Mouse (Mus musculus) gastrocnemius, postnatal 4 days (tissue): Measurements from ENCODE around the gene Plcxd2. TPM values are rescaled to one million over a fixed set of nuclear protein-coding genes. Genes with fewer than 3 reads are reported as not detected.

Experiments used
- DNase-seq, 2 experiments: peaks; one replicate each; pipeline ENCODE4 v3.0.0; 2021 to 2022; ENCODE audit warnings: low spot score in 2 of 2, mixed read lengths in 2 of 2
- long read RNA-seq, 2 experiments: library from polyadenylated mRNA; stranded (forward); transcript quantifications; one replicate each; pipeline ENCODE4 v2.0.0; 2021
- total RNA-seq, 2 experiments: library from RNA; stranded (reverse); gene quantifications; 2 replicates each; pipeline ENCODE4 v1.2.3; 2021

Plcxd2 gene
- total RNA-seq, result under 1 TPM; 0.86 to 0.88 TPM
- long read RNA-seq, experiment 1, result 0 reads
- long read RNA-seq, experiment 2, result 0 reads

DNA sequence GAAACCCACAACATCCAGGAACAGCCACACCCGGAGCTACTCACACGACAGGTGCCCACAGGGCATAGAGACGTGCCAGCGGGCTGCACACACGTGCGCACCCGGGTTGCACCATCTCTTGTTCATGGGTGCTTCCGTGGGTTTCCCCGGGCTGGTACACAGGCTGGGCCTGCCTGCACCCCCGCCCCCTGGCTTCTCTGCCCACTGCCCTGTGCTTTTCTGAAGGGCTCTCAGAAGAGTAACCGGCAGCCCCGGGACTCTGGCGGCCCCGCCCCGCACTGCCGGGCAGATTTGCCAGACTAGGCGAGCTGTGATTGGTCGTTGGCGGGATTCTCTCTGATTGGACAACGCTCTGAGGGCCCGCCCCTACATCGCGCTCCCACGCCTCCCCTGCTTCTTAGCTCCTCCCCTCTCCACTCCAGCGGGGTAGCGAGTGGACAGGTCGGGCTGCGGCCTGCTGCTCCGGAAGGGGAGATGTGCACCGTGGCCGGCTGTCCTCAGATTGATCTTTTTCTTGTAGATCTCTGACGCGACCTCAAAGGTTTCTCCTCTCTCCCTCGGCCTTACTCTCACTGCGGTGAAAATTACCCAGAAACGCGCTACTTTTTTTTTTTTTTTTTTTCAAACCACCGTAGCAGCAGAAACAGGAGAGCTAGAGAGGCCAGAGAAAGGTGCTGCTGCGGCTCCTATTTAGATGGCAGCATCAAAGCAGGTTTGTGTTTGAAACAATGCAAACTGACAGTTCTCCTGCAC is at the start of gene Plcxd2:
Gene Plcxd2, minus strand, starts transcription at position 66 of the 753 bp plus-strand sequence.
- DNase-seq, result peak; percentile 91 to 93

DNA sequence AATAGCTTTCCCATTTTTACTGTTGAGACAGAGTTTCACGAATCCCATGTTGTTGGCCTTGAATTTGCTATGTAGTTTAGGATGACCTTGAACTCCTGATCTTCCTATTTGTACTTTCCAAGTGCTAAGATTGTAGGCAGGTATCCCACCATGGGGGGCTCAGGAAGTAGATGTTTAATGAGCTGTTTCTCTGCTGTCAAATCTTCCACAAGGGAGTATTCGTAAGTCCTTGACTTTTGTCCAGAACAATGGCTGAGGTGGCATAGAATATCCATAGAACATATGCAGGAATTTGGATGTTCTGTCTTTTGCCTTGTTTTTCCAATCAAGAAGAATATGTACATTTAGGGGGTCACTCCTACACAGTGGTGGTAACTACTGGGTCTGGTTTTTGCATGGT is 36.9 kb upstream of the Plcxd2 start:
- DNase-seq, result no peak

DNA sequence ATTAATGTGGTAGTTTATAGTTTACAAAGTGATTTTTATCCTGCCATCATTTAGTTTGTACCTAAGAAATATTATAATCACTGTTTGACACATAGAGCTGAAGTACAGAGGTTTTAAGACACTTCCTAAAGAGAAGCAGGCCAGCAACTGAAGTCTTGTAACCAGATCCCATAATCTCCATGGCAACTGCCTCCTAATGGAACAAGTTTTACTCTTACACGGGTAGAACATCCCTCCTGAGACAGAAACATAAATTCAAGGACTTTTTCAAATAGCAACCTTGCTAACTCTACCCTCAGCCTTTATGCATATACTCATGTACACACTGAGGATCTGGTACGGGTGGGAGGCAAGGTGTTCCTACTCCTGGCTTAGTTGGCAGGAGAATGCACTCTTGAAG is 26.2 kb upstream of the Plcxd2 start:
- DNase-seq, result no peak

DNA sequence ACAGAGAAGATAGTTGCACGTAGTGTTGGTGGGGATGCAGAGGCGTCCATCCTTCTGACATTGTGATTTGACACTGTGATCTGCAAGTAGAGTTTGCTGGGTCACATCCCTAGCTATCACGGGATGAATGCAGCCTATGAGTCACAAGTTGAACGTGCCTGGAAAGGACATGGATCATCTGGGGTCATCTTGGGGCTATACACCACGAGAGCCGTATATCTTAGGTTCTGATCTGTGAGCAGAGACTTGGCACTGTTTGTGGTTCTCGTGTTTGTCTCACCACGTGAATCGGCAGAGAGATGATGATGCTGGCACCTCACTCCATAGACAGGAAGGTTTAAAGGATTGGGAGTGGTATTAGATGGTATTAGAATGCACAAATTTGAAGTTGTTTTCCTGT is 23.9 kb upstream of the Plcxd2 start:
- no peak for DNase-seq

DNA sequence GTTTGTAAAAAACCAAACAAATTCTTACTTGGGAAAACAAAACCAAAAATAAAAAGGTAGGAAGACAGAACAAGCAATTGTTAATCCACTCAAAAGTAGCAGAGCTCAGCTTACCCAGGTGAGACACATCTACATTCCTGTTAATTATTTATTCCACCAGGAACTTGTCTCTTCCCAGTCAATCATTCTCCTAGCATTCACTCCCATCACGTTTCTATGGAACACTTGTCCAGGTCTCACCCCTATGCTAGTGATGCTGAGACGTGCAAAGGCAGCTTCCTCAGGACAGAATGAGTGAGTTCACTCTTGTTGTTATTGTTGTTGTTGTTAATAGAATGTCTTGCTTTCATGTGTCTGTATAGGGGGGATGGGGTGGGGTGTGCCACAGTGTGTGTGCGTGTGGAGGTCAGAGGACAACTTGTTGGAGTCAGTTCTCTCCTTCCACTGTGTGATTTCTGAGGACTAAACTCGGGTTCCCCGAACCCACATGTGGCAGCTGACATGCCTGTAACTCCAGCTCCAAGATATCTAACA is 13.0 kb upstream of the Plcxd2 start:
- no peak for DNase-seq

DNA sequence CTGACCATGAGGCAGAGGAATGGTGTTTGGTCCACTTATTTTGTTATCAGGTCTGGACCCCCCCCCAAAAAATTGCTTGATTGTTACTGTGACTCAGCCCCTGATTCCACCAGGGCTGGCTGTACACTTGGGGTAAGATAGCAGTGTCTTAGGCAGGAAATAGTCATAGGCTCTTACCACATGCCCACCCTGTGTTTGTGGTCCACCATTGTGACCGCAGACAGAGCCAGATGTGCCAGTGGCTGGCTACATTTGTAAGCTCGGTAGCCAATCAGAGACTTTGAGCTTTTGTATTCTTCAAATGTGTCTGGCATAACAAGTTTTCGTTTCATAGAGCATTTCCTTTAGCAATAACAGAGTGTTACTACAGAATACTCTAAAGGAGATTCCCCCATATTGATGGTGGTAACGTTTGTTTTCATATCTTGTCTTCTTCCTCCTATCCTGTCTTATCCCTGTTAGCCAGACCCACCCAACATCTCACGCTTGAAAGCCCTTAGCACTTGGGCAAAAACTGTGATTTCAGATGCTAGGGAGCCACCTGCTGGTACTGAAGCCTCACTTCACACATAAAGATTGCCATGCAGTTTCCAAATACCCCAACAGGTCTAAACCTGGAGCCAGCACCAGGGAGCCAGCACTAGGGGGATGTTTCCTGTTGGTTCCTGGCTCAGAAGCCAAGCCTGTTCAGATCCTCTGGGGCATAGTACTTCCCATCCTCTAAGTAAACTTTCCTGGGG is 12.3 kb upstream of the Plcxd2 start:
- peak in 1 of 2 experiments; percentile 34 for DNase-seq

DNA sequence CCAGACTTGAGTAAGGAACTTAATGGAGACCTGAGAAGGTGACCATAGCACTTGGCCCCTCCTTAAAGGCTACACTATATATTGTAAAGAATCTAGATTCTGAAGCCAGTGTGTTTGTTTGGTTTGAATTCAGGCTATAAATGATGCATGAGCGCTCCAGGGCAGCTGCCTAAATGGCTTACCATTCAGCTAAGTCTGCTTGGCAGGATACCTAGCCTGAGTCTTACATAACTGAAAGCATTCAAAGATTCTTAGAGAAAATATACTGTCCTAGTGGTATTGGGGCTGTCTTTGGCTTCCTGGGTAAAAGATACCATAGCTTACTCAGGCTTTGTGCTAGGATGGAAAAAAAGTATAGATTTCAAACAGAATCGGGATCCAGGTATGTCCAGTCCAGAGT is 11.3 kb upstream of the Plcxd2 start:
- DNase-seq, result no peak

DNA sequence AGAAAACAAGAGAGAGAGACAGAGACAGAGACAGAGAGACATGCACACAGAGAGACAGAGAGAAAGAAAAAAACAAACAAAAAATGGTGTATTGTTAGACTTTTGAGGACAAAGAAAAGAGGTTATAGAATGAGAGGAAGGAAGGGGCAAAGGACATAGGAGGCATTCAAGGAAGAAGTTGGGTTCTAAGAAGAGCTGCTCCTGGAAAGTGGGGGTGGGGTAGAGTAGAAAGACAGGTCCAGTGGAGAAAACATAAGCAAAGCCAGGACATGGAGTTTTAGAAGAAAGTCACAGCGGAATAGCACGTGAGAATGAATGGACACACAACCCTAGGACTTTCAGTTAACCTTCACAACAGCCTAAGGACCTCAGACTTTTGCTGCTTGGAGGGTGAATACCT is 10.4 kb upstream of the Plcxd2 start:
- no peak for DNase-seq

DNA sequence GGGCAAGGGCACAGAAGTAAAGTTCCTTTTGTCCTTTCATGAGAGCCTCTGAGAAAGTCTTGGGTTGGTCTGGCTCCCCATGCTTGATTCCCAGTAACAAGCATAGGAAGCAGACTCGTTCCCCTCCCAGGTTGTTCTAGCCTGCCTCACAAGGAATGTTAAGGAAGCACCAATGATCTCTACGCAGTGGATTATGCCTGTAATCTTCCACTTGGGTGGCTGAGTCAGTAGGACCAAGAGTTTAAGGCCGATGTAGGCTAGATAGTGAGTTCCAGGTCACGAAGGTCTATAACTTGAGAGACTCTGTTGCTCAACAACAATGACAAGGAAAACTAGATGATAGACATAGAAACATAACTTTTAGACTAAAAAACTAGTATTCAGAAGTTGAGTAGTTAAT is 9.8 kb upstream of the Plcxd2 start:
- no peak for DNase-seq

DNA sequence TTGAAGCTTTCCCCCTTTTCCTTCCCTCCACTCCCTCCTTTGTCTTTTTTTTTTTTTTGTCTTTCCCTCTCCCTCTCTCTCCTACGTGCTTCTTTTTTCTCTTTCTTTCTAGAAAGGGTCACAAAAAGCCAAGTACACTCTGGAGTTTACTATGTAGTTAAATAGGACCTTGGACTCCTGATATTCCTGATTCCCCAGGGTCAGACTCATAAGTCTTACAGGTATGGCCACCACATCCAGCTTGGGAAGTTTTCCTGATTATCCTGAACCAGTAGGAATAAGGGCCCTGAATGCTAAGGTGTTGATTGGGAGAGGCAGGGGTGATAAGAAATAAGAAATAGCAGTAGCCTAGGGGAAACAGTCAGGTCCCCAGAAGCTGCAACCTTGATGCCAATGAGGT is 9.3 kb upstream of the Plcxd2 start:
- DNase-seq, result no peak

DNA sequence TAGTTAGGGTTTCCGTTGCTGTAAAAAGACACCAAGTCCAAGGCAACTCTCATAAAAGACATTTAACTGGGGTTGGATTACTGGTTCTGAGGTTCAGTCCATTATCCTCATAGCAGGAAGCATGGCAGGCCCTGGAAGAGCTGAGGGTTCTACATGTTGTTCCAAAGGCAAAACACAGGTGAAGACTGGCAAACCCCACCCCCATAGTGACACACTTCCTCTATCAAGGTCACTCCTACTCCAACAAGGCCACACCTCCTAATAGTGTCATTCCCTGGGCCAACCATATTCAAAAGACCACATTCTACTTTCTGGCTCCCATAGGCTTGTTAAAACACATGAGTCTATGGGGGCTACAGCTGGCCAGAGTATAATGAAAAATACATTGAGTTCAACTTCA is 1.7 kb upstream of the Plcxd2 start:
- no peak for DNase-seq

DNA sequence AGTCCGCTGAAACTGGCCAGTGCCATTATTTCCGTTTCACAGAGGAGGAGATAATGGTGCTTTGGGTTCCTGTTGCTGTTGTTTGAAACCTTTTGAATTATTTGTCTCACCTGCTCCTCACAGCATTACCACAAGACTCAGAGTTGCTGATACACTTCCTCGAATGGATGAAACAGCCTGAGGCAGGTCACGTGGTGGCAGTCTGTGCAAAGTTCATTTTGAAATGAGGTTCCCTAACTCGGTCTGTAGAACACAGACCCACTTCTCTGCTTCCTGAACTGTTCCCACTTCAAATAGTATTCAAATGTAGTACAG is 845 bp upstream of the Plcxd2 start:
- no peak for DNase-seq

DNA sequence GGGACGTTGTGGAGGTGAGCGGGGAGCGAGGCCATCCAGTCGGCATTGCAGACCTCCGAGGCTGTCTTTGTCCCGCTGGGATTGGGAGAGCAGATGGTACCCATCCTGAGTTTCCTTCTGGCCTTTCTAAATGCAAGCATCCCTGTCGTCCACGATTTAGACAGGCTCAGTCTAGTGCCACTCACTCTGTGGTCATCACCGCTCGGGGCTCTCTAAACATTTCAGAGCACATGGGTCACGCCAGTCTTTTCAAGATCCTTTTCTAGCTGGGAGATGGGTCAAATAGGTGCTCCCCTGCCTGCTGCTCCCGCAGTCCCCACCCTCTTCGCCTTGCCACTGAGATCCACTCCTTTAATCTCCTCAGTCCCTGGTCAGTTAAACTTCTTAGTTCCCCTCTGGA is 301 bp downstream of the Plcxd2 start:
- no peak for DNase-seq

DNA sequence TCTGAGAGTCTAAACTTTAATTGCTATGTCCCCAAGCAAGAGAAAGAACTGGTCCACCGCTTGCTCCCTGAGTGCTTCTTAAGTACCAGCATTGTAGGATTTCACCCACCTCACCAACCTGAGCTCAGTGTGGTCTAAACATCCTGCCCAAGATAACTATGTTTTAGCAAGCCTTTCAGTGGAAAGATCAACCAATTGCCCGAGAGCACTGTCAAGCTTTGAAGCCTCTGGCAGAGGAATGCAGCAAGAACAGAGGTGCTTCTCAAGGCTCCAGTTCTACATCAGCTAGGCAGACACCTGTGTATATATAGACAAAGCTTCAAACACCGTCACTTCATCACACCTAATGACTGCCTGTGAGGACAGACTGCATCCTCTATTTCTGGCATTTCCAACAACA is 1.3 kb downstream of the Plcxd2 start:
- DNase-seq, result no peak

DNA sequence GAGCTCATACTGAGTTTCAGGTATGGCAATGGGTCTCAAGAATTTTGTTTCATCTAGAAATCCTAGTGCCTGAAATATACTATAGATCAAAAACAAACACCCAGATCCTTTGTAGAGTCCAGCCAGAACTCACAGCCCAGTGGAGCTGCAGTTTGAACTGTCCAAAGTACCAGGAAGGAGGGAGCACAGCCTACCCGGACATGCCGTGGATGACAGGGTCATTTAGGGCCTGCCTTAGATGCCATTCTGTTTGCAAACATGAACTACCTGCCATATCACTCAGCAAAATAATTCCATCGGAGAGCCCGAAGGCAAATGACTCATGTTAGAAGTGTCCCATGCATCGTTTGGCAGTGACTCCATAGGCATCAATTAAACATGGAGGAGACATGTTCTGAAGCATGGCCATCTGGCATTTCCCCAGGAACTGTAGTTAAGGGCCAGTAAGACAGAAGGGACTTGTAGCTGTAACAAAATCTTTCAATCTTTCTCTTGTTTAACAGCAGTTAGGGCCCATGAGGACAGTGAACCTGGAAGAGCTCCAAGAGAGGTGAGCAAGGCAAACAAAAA is 1.9 kb downstream of the Plcxd2 start:
- DNase-seq, result no peak

DNA sequence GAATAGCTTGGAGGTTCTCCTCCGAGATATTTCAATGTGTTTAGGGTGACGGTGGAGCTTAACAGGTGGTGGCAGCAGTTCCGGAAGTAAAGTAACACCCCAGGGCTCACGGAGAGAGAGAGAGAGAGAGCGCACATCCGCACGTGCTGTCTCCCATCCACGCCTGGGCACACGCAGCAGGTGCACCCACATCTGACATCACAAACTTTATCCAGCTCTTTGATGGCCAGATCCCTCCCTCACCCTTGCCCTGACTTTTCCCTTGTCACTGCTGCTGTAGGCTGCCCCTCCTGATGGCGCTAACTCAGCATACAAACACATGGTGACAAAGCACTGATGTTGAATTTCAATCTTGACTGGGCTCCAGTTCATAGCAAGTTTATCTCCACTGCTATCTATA is 3.8 kb downstream of the Plcxd2 start:
- no peak for DNase-seq

DNA sequence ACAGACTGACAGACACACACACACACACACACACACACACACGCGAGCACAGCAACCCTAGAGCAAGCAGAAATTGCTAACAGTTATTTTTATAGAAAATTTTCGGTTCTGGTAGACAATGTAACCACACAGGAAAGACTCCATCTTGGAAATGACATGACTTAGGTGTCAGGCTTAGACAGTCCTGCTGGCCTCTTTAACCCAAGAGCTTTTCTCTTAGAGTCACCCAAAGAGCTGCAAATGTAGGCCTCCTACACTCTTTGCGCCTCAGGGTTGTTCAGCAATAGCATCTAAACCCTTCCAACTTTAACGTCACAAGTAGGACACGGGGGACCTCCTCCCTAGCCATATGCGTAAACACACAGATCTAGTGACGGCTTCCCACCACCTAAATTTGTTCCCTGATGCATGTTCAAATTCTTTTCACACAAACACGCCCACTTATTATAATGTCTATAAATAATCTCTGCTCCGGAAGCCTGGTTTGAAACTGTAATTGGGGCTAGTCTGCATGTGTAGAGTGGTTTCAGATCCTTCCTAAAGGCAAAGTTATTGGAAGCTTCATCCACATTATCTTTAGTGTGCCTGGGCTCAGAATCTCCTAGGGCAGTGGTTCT is 8.4 kb downstream of the Plcxd2 start:
- DNase-seq, result no peak

DNA sequence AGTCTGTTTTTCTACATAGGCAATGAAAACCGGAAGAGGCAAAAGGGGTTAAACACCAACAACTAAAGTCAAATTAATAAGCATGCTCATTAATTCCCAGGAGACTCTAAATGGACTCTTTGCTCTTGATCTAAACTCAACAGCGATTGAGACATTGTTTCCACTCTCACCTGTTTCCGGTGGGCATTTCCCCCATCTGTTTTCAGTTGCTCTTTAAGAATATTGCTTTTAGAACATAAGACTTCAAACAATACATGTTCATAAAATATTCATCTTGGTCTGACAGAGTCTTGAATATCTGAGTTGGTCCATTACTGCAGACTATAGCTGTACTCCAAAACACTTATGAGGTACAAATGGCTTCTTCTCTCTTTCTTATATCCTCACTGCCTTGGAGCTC is 9.0 kb downstream of the Plcxd2 start:
- no peak for DNase-seq

DNA sequence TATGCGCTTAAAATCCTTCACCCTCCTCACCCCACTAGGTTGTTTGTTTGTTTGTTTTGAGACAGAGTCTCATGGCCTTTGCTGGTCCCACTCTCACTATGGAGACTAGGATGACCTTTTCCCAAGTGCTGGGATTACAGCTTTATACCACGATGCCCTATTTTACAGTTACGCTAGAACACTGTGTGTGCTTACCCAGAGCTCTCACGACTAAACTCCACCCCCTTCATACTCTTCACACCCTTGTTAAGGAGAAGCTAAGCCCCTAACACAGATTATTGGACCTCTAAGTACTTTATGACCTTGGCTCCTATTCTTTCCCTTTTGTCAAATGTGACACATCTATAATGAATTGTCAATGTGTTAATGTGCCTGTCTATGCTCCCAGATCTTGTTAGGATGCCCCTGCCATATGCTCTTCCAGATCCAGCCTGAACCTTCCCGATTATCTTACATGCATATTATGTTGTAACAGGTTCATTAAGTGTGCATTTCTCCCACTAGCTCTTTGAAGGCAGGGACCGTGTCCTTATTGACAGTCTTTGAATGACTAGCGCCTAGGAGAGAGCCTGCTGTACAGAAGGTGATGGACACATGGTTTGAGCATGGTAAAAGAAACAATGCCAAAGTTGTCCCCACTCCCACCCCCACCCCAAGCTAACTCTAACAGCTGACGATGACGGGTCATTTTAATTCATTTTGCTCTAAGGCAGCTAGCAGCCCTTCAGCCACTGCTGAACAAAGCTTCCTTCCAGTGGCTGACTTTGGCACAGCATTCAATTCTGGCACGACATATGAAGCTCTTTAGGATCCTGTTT is 10.4 kb downstream of the Plcxd2 start:
- no peak for DNase-seq

DNA sequence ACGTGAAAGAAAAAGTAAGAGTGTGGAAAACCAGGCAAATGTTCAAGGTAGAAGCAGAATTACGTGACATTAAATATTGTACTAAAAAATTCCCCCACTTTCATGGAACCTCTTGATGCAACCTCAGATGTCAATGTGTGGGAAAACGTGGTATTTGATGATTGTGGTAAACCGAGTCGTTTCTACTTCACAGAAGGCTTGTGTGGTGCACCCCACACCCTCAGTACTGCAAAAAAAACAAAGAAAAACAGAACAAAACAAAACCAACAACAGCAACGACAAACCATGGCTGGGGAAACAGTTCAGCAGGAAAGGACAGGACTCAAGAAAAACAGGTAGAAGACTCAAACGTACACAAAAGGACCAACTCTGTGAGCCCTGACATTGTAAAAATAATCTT is 11.8 kb downstream of the Plcxd2 start:
- no peak for DNase-seq
